Mouse (Mus musculus) forelimb bud, embryonic 11.5 days (tissue): ENCODE data around the gene Tmc1.

Experiments used
- DNase-seq: peaks from one replicate; pipeline ENCODE4 v3.0.0-alpha.2; 2012; ENCODE audit warnings: low read depth, low spot score

Tmc1 gene

GRCm38 (mm10) chr19:20953874-20954273, at the start of gene Tmc1:
Gene Tmc1, minus strand, starts transcription at chr19:20954202.
- no peak for DNase-seq

- DNase-seq: no peak
These were observed 47.5 kb upstream of the Tmc1 start for GRCm38 (mm10) chr19:21001552-21001951.

- no peak for DNase-seq
These were observed 25.2 kb upstream of the Tmc1 start for GRCm38 (mm10) chr19:20979244-20979643.

- no peak for DNase-seq
These were observed 24.1 kb upstream of the Tmc1 start for GRCm38 (mm10) chr19:20978148-20978547.

GRCm38 (mm10) chr19:20971926-20972325, 17.9 kb upstream of the Tmc1 start:
- no peak for DNase-seq

- no peak for DNase-seq
These were observed 813 bp upstream of the Tmc1 start for GRCm38 (mm10) chr19:20954815-20955214.

- no peak for DNase-seq
These were observed 9.6 kb downstream of the Tmc1 start for GRCm38 (mm10) chr19:20944446-20944845.

- no peak for DNase-seq
These were observed 29.7 kb downstream of the Tmc1 start for GRCm38 (mm10) chr19:20924282-20924681.

- DNase-seq: peak; percentile 31
These were observed 30.4 kb downstream of the Tmc1 start for GRCm38 (mm10) chr19:20923336-20924211.

GRCm38 (mm10) chr19:20918241-20918640, 35.8 kb downstream of the Tmc1 start:
- DNase-seq: no peak

GRCm38 (mm10) chr19:20915151-20915550, 38.9 kb downstream of the Tmc1 start:
- DNase-seq: no peak

- no peak for DNase-seq
These were observed 43.6 kb downstream of the Tmc1 start for GRCm38 (mm10) chr19:20910356-20910755.

GRCm38 (mm10) chr19:20881205-20881604, 72.8 kb downstream of the Tmc1 start:
- no peak for DNase-seq

GRCm38 (mm10) chr19:20875881-20876280, 78.1 kb downstream of the Tmc1 start:
- DNase-seq: no peak

GRCm38 (mm10) chr19:20861779-20862178, 92.2 kb downstream of the Tmc1 start:
- DNase-seq: no peak

- DNase-seq: no peak
These were observed 93.7 kb downstream of the Tmc1 start for GRCm38 (mm10) chr19:20860270-20860669.

- DNase-seq: no peak
These were observed 96.2 kb downstream of the Tmc1 start for GRCm38 (mm10) chr19:20857819-20858218.

- no peak for DNase-seq
These were observed 105.1 kb downstream of the Tmc1 start for GRCm38 (mm10) chr19:20848906-20849305.

GRCm38 (mm10) chr19:20847476-20848073, 106.4 kb downstream of the Tmc1 start:
- DNase-seq: no peak

GRCm38 (mm10) chr19:20837422-20837821, 116.6 kb downstream of the Tmc1 start:
- no peak for DNase-seq

GRCm38 (mm10) chr19:20836055-20836845, 117.8 kb downstream of the Tmc1 start:
- DNase-seq: peak; percentile 2

GRCm38 (mm10) chr19:20834895-20835294, 119.1 kb downstream of the Tmc1 start:
- DNase-seq: no peak
